Mouse (Mus musculus) ES-E14 (cell line): ENCODE measurements around the gene Nectin1. TPM values are rescaled to one million over a fixed set of nuclear protein-coding genes. Genes with fewer than 3 reads are reported as not detected.

Experiments
- DNase-seq: peaks from one replicate; pipeline ENCODE4 v3.0.0-alpha.2; 2013; ENCODE audit warnings: low read depth, low spot score
- H3K27ac ChIP-seq: 2 replicates; pipeline ENCODE4 v1.5.1; 2012; ENCODE audit warnings: low read depth, mild to moderate bottlenecking, low read length, moderate library complexity, mixed read lengths; ENCODE audit not compliant: poor library complexity, insufficient read depth, severe bottlenecking
- H3K36me3 ChIP-seq: 2 replicates; pipeline ENCODE4 v1.6.1; 2012; ENCODE audit warnings: mild to moderate bottlenecking, low read length, moderate library complexity, mixed read lengths; ENCODE audit not compliant: control insufficient read depth, poor library complexity, insufficient read depth, severe bottlenecking
- H3K4me1 ChIP-seq, 2 experiments: fragments of 150-350 bp in 1 of 2; sonication (generic) in 1 of 2; 2 replicates each; pipeline ENCODE4 v1.6.1; 2012; ENCODE audit warnings: low read length in 2 of 2, mild to moderate bottlenecking in 1 of 2, mixed read lengths in 1 of 2; ENCODE audit not compliant: control insufficient read depth in 2 of 2, insufficient read depth in 2 of 2, poor library complexity in 1 of 2
- H3K4me3 ChIP-seq, 2 experiments: fragments of 150-350 bp in 1 of 2; sonication (generic) in 1 of 2; 2 replicates each; pipeline ENCODE4 v1.5.1; 2012; ENCODE audit warnings: low read length in 2 of 2, low read depth in 1 of 2, mild to moderate bottlenecking in 1 of 2, mixed read lengths in 1 of 2; ENCODE audit not compliant: insufficient read depth in 1 of 2, poor library complexity in 1 of 2, severe bottlenecking in 1 of 2
- H3K9ac ChIP-seq: 2 replicates; pipeline ENCODE4 v1.6.1; 2012; ENCODE audit warnings: low read depth, mild to moderate bottlenecking, low read length, mixed read lengths; ENCODE audit not compliant: poor library complexity, insufficient read depth, severe bottlenecking
- H3K9me3 ChIP-seq: fragments of 150-350 bp; sonication (generic); 2 replicates; pipeline ENCODE4 v1.6.1; 2012; ENCODE audit warnings: low read depth, mild to moderate bottlenecking, low read length; ENCODE audit not compliant: control insufficient read depth, insufficient read depth
- CHD2 ChIP-seq: IDR thresholded peaks from 2 replicates; pipeline ENCODE4 v1.6.1; 2014; ENCODE audit warnings: mild to moderate bottlenecking, low read depth, low read length, inconsistent platforms
- HCFC1 ChIP-seq: IDR thresholded peaks from 2 replicates; pipeline ENCODE4 v1.6.1; 2012; ENCODE audit warnings: low read length, inconsistent platforms, borderline replicate concordance; ENCODE audit not compliant: insufficient read depth
- MAFK ChIP-seq: IDR thresholded peaks from 2 replicates; pipeline ENCODE4 v1.6.1; 2014; ENCODE audit warnings: mild to moderate bottlenecking, low read depth, low read length, inconsistent platforms; ENCODE audit not compliant: insufficient read depth
- ZC3H11A ChIP-seq: IDR thresholded peaks from 2 replicates; pipeline ENCODE4 v1.6.1; 2012; ENCODE audit warnings: low read depth, mild to moderate bottlenecking, inconsistent platforms, low read length, borderline replicate concordance
- ZNF384 ChIP-seq: IDR thresholded peaks from 2 replicates; pipeline ENCODE4 v1.6.1; 2012; ENCODE audit warnings: low read depth, low read length, inconsistent platforms
- in situ Hi-C, 2 experiments: fragments of 600-800 bp; cut with MboI; formaldehyde crosslinking; loops; one replicate each; pipeline ENCODE4 v1.15.1; 2025; ENCODE audit warnings: low sequenced_read_pairs in 2 of 2, inconsistent platforms in 1 of 2; ENCODE audit not compliant: unreplicated experiment in 2 of 2
- total RNA-seq: library from RNA; depleted of rRNA; stranded (reverse); fragments of 300-350 nt; gene quantifications from 2 replicates; pipeline ENCODE4 v1.2.3, GENCODE M21; 2012

The Nectin1 gene
- total RNA-seq, 1 experiment = 12.9 TPM

DNA sequence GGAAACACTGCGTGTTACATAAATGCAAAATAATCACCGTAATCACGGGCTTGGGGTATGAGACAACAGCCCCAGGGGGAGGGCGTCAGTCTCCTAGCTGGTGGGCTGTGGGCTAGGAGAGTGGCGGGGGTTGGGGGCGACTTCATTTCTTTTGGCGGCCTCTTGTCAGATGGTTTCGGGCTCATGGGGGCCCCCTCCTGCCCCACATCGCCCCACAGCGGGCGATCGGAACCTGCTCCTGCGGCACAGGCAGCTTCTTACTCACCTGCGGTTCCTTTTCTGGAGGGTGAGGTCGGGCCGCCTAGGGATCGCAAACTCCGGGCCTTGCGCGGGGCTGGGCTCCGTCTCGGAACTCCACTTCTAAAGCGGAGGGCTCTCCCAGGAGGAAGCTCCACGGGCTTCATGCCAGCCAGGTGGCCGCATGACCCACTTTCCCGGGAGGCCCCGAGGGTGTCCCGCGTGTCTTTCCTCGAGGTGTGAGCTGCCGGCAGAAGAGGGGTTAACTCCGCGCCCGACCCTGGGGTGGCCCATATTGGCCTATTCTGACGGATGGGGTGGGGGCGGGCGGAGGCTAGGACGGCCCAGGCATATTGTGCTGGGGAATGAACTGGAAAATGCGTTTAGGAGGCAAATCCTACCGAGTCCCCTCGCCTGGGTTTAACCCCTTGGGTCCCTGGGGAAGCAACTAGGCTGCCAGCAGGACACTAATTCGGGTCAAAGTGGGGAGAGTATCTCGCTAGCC is 1.4 kb downstream of the Nectin1 start:
- Histone ChIP-seq H3K9ac (peak overlapping the region; percentile 85), H3K4me3 (peak overlapping the region; percentile 79 to 86), H3K9me3 (no peaks in the 10 kb centered on the region), H3K27ac (no peak overlapping the region), H3K36me3 (no peaks in the 10 kb centered on the region; the same call in 1 of the 2 replicates), H3K4me1 (peaks cover 4 to 31% of the 10 kb centered on the region in 2 experiments; a peak in 3 of 4 replicates)
- in situ Hi-C loops = no loop called here
- no peak for DNase-seq
- no peak for TF ChIP-seq HCFC1
- TF ChIP-seq MAFK = no peak
- no peak for TF ChIP-seq ZC3H11A
- no peak for TF ChIP-seq ZNF384
- TF ChIP-seq CHD2 = no peak

DNA sequence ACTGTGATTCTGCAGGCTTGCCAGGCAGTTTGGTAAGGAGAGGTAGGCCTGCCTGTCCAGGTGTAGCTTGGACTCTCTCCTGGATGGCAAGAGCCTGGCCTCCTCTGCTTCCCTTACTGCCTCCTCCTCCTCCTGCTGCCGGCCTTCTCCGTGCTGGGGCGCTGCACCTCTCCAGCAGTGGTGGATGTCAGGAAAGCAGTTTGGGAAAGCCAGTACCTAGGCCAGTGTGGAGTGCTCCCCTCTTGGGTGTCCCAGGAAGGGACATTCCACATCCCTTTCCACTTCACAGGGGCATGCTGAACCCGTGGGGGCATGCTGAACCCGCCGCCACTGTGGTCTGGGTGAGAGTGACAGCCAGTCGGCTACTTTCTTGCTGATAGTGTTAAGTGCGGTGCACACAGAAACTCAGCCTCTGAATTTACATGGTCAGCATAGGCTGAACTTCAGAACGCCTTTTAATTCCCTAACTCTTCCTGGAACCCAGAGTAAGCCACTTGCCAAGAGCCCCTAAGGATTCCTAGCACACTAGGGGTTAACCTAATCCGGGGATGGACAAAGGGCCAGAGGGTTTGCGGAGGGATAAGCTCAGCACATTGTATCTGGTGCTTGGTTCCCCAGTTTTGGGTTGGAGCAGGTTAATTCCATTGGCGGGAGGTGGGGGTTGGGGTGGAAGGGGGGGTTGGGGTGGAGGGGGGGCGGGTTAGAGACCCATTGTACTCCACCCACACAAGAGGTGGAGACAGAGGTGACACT is 2.3 kb downstream of the Nectin1 start:
- H3K9ac ChIP-seq = no peak overlapping the region; the same call in 1 of the 2 replicates
- in situ Hi-C loops = no loop called here
- H3K27ac ChIP-seq = no peak overlapping the region
- DNase-seq = no peak
- H3K4me1 ChIP-seq = peaks cover 3 to 31% of the 10 kb centered on the region in 2 experiments; a peak in 2 of 4 replicates
- H3K36me3 ChIP-seq = no peaks in the 10 kb centered on the region; the same call in 1 of the 2 replicates
- TF ChIP-seq CHD2 (no peak), ZC3H11A (no peak), HCFC1 (no peak), MAFK (no peak), ZNF384 (no peak)
- H3K4me3 ChIP-seq = peak overlapping the region; percentile 79 to 86
- no peaks in the 10 kb centered on the region for H3K9me3 ChIP-seq

DNA sequence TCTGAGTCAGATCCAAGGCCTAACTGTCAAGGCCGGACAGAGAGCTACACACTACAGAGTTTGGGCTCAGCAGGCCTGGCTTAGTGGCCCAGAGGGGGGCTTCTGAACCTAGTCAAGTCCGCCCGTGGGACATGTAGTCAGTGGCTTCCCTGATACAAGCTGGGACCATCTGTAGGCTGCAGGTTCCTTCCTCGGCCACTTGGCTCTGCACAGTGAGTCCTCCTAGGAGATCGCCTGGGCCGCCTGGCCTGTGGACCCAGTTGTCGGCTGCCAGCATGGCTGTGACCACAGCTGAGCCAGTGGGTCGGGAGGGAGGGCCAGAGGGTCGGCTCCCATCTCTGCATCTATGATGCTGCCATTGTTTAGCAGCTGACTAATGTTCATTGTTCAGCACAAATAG is 3.9 kb downstream of the Nectin1 start:
- Histone ChIP-seq H3K4me1 (peaks cover 2 to 23% of the 10 kb centered on the region in 2 experiments; a peak in 1 of 4 replicates), H3K9ac (no peak overlapping the region; the same call in 1 of the 2 replicates), H3K9me3 (no peaks in the 10 kb centered on the region), H3K4me3 (no peak overlapping the region), H3K36me3 (no peaks in the 10 kb centered on the region; the same call in 1 of the 2 replicates), H3K27ac (no peak overlapping the region)
- DNase-seq = no peak
- in situ Hi-C loops = no loop called here
- TF ChIP-seq HCFC1 (no peak), ZNF384 (no peak)

DNA sequence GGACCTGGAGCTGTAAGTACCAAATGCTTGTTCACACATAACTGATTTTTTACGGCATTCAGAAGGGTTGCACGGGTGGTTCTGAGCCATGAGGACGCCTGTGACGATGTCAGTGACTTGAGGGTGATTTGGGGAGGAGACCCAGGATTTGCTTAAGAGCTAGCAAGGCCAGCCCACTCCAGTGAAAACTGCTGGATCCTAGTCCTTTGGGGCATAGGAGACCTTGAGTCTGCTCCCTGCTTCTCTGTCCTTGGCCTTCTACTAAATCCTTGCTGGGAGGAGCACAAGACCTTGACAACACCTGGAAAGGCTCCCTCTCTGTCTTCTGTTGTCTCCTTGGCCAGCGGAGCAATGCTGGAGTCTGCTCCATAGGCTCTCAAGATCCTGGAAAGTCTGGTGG is 4.7 kb downstream of the Nectin1 start:
- in situ Hi-C loops = no loop called here
- H3K9me3 ChIP-seq = no peaks in the 10 kb centered on the region
- no peak overlapping the region for H3K4me3 ChIP-seq
- H3K27ac ChIP-seq = no peak overlapping the region
- TF ChIP-seq ZC3H11A = no peak
- no peak for TF ChIP-seq HCFC1
- no peak for TF ChIP-seq ZNF384
- no peak for TF ChIP-seq MAFK
- no peak for TF ChIP-seq CHD2
- no peaks in the 10 kb centered on the region; the same call in 1 of the 2 replicates for H3K36me3 ChIP-seq
- DNase-seq = no peak
- peaks cover 2 to 20% of the 10 kb centered on the region in 2 experiments; a peak in 1 of 4 replicates for H3K4me1 ChIP-seq
- H3K9ac ChIP-seq = no peak overlapping the region
